Mouse (Mus musculus): Measurements from ENCODE around the gene Lpin3. TPM values are rescaled to one million over a fixed set of nuclear protein-coding genes. Genes with fewer than 3 reads are reported as not detected.

Gene Lpin3
- polyA plus RNA-seq, 1 experiment = not detected

GRCm38 (mm10) chr2:160951595-160951994, 71.1 kb downstream of the Lpin3 start:
- no peaks in the 10 kb centered on the region for H3K9me3 ChIP-seq
- H3K27me3 ChIP-seq (replicated peaks) = no peaks in the 10 kb centered on the region
- H3K4me1 ChIP-seq = peaks cover 20% of the 10 kb centered on the region
- no peak overlapping the region for H3K4me3 ChIP-seq (replicated peaks)
- peaks cover 91% of the 10 kb centered on the region for H3K36me3 ChIP-seq (replicated peaks; ENCODE audit: low read length)
- TF ChIP-seq GATA1 (IDR thresholded peaks at IDR 0.05; ENCODE audit: borderline replicate concordance, low read length) (no peak), FLI1 (IDR thresholded peaks at IDR 0.05; ENCODE audit: low read length) (no peak)

GRCm38 (mm10) chr2:160953131-160953873, 72.8 kb downstream of the Lpin3 start:
- H3K4me3 ChIP-seq (replicated peaks) = no peak overlapping the region
- peaks cover 22% of the 10 kb centered on the region for H3K4me1 ChIP-seq
- TF ChIP-seq FLI1 (IDR thresholded peaks at IDR 0.05; ENCODE audit: low read length) = no peak
- no peak for TF ChIP-seq GATA1 (IDR thresholded peaks at IDR 0.05; ENCODE audit: borderline replicate concordance, low read length)
- no peaks in the 10 kb centered on the region for H3K9me3 ChIP-seq
- H3K27me3 ChIP-seq (replicated peaks) = no peaks in the 10 kb centered on the region
- H3K36me3 ChIP-seq (replicated peaks; ENCODE audit: low read length) = peaks cover 89% of the 10 kb centered on the region

GRCm38 (mm10) chr2:160954541-160954940, 74.1 kb downstream of the Lpin3 start:
- TF ChIP-seq FLI1 (IDR thresholded peaks at IDR 0.05; ENCODE audit: low read length) = no peak
- no peak for TF ChIP-seq GATA1 (IDR thresholded peaks at IDR 0.05; ENCODE audit: borderline replicate concordance, low read length)
- Histone ChIP-seq H3K27me3 (replicated peaks) (no peaks in the 10 kb centered on the region), H3K4me3 (replicated peaks) (no peak overlapping the region), H3K36me3 (replicated peaks; ENCODE audit: low read length) (peaks cover 87% of the 10 kb centered on the region), H3K9me3 (no peaks in the 10 kb centered on the region), H3K4me1 (peaks cover 22% of the 10 kb centered on the region)

GRCm38 (mm10) chr2:160955331-160955730, 74.9 kb downstream of the Lpin3 start:
- Histone ChIP-seq H3K4me1 (peaks cover 22% of the 10 kb centered on the region), H3K9me3 (no peaks in the 10 kb centered on the region), H3K4me3 (replicated peaks) (no peak overlapping the region), H3K36me3 (replicated peaks; ENCODE audit: low read length) (peaks cover 87% of the 10 kb centered on the region), H3K27me3 (replicated peaks) (no peaks in the 10 kb centered on the region)
- TF ChIP-seq FLI1 (IDR thresholded peaks at IDR 0.05; ENCODE audit: low read length) (no peak), GATA1 (IDR thresholded peaks at IDR 0.05; ENCODE audit: borderline replicate concordance, low read length) (no peak)

Other genes starting within 250 kb of the Lpin3 start
- 43.0 and 107 TPM in 2 replicates for gene Top1, start 234.8 kb upstream of the Lpin3 start, polyA plus RNA-seq (2012; ENCODE audit: insufficient read depth, low replicate concordance)
- 4.1 and 10.7 TPM in 2 replicates for gene Plcg1, start 149.4 kb upstream of the Lpin3 start, polyA plus RNA-seq (2012; ENCODE audit: insufficient read depth, low replicate concordance)
- 0.29 and 1.2 TPM in 2 replicates for gene Zhx3, start 7.7 kb upstream of the Lpin3 start, polyA plus RNA-seq (2012; ENCODE audit: insufficient read depth, low replicate concordance)
- not detected in 2 replicates for gene Emilin3, start 31.7 kb downstream of the Lpin3 start, polyA plus RNA-seq (2012; ENCODE audit: insufficient read depth, low replicate concordance)
- 0.36 and 5.4 TPM in 2 replicates for gene Chd6, start 228.4 kb downstream of the Lpin3 start, polyA plus RNA-seq (2012; ENCODE audit: insufficient read depth, low replicate concordance)

Measured in megakaryocyte, embryonic 14.5 days (primary cell).